Comparison of ENCODE assay signal across 14 mouse cellular contexts in the genomic region with DNA sequence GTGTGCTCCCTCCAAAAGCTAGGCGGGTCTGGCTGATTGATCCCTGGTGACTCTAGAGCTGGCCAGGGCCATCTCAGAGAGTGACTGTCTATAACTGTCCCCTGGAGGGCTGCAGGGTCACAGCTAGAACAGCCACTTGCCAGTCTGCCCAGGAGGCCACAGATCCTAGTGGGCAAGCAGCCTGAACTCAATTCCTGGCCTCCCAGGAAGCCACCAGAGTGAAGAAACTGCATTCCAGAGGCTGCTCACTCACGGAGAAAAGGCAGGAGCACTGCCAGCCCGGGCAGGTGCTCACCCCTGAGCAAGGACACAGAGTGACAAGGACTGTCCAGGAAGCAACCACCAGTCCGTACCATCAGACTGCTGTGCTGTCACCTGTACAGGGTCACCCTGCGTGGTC. TPM values are rescaled to one million over a fixed set of nuclear protein-coding genes. Genes with fewer than 3 reads are reported as not detected.
DNase-seq lines count a peak whose midpoint lies in the region; ATAC-seq lines count a peak whose summit lies in the region.
"Had no signal": no experiment of that assay in that cellular context is flagged by ENCODE, and none has a peak within 500 bp of the region (broad histone marks: within the 10 kb centered on the region; RNA-seq: fewer than 3 reads in every experiment).

No protein-coding gene starts in this region.

- H3K27me3 ChIP-seq in hindbrain, embryonic 12.5 days = no peaks in the 10 kb centered on the region
- no peaks in the 10 kb centered on the region for H3K27me3 ChIP-seq in hindbrain, embryonic 14.5 days (ENCODE audit: control insufficient read depth, insufficient read depth, low read length)
- H3K27me3 ChIP-seq: embryonic facial prominence, embryonic 12.5 days; neural tube, embryonic 13.5 days had no signal

- peaks cover 16% of the 10 kb centered on the region for H3K4me1 ChIP-seq in hindbrain, embryonic 12.5 days
- no peaks in the 10 kb centered on the region for H3K4me1 ChIP-seq in hindbrain, embryonic 14.5 days (replicated peaks; ENCODE audit: control insufficient read depth, insufficient read depth, low read length)
- peaks cover 4% of the 10 kb centered on the region; the same call in 1 of the 2 replicates for H3K4me1 ChIP-seq in brown adipose tissue, adult 24 weeks (ENCODE audit: control insufficient read depth, insufficient read depth, insufficient read length, low read length)
- H3K4me1 ChIP-seq: embryonic facial prominence, embryonic 12.5 days had no signal

- no peak overlapping the region for H3K9ac ChIP-seq in hindbrain, embryonic 12.5 days
- H3K9ac ChIP-seq in hindbrain, embryonic 14.5 days = no peak overlapping the region
- H3K9ac ChIP-seq: embryonic facial prominence, embryonic 12.5 days; neural tube, embryonic 13.5 days had no signal

- peak overlapping the region; percentile 37; the same call in 1 of the 2 replicates for H3K27ac ChIP-seq in hindbrain, embryonic 12.5 days
- H3K27ac ChIP-seq in hindbrain, embryonic 14.5 days = no peak overlapping the region
- peak overlapping the region; percentile 90 for H3K27ac ChIP-seq in brown adipose tissue, adult 24 weeks (replicated peaks; ENCODE audit: low read depth, low read length)
- H3K27ac ChIP-seq: embryonic facial prominence, embryonic 12.5 days; neural tube, embryonic 13.5 days had no signal

- DNase-seq in hindbrain, embryonic 14.5 days (ENCODE audit: low spot score) = no peak
- peak; percentile 27 for DNase-seq in gastrocnemius, postnatal 10 days
- peak; percentile 81 to 88 for DNase-seq in kidney, postnatal 36 days
- DNase-seq in layer of hippocampus, postnatal 10 days (ENCODE audit: low spot score in 2 of 2) = no peak
- DNase-seq in embryo, embryonic 11 days = no peak
- DNase-seq: cerebellum, adult 11 months; cerebellum, postnatal 36 days; right cerebral cortex, postnatal 4 days had no signal

- 60% methylated on average over 5 of the region's 5 CpGs for WGBS in hindbrain, embryonic 12.5 days
- WGBS in hindbrain, embryonic 14.5 days = 61% methylated on average over 5 of the region's 5 CpGs

- no peak overlapping the region for H3K4me2 ChIP-seq in hindbrain, embryonic 12.5 days (replicated peaks)
- no peak overlapping the region for H3K4me2 ChIP-seq in hindbrain, embryonic 14.5 days (replicated peaks)
- H3K4me2 ChIP-seq: embryonic facial prominence, embryonic 12.5 days; neural tube, embryonic 13.5 days had no signal

- H3K4me3 ChIP-seq in hindbrain, embryonic 12.5 days = no peak overlapping the region
- no peak overlapping the region for H3K4me3 ChIP-seq in hindbrain, embryonic 14.5 days (replicated peaks; ENCODE audit: low read length)
- H3K4me3 ChIP-seq in brown adipose tissue, adult 24 weeks (ENCODE audit: insufficient read depth, low read depth, low read length) = no peak overlapping the region
- H3K4me3 ChIP-seq: embryonic facial prominence, embryonic 12.5 days; megakaryocyte, embryonic 14.5 days; neural tube, embryonic 13.5 days had no signal

- no peaks in the 10 kb centered on the region for H3K36me3 ChIP-seq in hindbrain, embryonic 12.5 days
- H3K36me3 ChIP-seq in hindbrain, embryonic 14.5 days (replicated peaks; ENCODE audit: control insufficient read depth, insufficient read depth) = no peaks in the 10 kb centered on the region
- H3K36me3 ChIP-seq: embryonic facial prominence, embryonic 12.5 days; neural tube, embryonic 13.5 days had no signal

- no peaks in the 10 kb centered on the region for H3K9me3 ChIP-seq in hindbrain, embryonic 12.5 days (replicated peaks)
- no peaks in the 10 kb centered on the region for H3K9me3 ChIP-seq in hindbrain, embryonic 14.5 days (ENCODE audit: control insufficient read depth, low read length)
- H3K9me3 ChIP-seq: embryonic facial prominence, embryonic 12.5 days; megakaryocyte, embryonic 14.5 days; neural tube, embryonic 13.5 days had no signal

- no peak for ATAC-seq in hindbrain, embryonic 12.5 days (ENCODE audit: low FRiP score)
- no peak for ATAC-seq in hindbrain, embryonic 14.5 days (ENCODE audit: low FRiP score)
- ATAC-seq: CD4-positive, CD25-positive, alpha-beta regulatory T cell, adult 4 months had no signal

RNA-seq across cellular contexts. Expression of a gene that starts 34.9 kb away (rescaled TPM):
- polyA plus RNA-seq in hindbrain, embryonic 12.5 days (2016; fragmentation: Nextera tagmentation; extraction: Ambion mirVana) = 17.4 and 21.2 TPM in 2 replicates
- 22.0 and 24.2 TPM in 2 replicates for polyA plus RNA-seq in hindbrain, embryonic 14.5 days (2014; fragmentation: Nextera tagmentation; extraction: Ambion mirVana)
- 24.4 and 29.3 TPM in 2 replicates for polyA plus RNA-seq in brown adipose tissue, adult 24 weeks (2012; ENCODE audit: insufficient read depth, insufficient read length, missing spikeins)
- total RNA-seq in gastrocnemius, postnatal 10 days (2021) = 10 to 100 TPM; 20.8 to 22.8 TPM
- total RNA-seq in layer of hippocampus, postnatal 10 days (2021) = 10 to 100 TPM; 72.4 to 90.2 TPM
- polyA plus RNA-seq: CD4-positive, CD25-positive, alpha-beta regulatory T cell, adult 4 months had no signal

Comparison
In these comparisons a context has a peak if more than half of its experiments do, and no peak if none do; other contexts are left out.
1. DNase-seq: peak in gastrocnemius, postnatal 10 days (single experiment) and kidney, postnatal 36 days (2 of 2); none in hindbrain, embryonic 14.5 days (single experiment), layer of hippocampus, postnatal 10 days (0 of 2) and embryo, embryonic 11 days (single experiment).